Mouse (Mus musculus): ENCODE data around the gene Cdc42ep4.

DNA sequence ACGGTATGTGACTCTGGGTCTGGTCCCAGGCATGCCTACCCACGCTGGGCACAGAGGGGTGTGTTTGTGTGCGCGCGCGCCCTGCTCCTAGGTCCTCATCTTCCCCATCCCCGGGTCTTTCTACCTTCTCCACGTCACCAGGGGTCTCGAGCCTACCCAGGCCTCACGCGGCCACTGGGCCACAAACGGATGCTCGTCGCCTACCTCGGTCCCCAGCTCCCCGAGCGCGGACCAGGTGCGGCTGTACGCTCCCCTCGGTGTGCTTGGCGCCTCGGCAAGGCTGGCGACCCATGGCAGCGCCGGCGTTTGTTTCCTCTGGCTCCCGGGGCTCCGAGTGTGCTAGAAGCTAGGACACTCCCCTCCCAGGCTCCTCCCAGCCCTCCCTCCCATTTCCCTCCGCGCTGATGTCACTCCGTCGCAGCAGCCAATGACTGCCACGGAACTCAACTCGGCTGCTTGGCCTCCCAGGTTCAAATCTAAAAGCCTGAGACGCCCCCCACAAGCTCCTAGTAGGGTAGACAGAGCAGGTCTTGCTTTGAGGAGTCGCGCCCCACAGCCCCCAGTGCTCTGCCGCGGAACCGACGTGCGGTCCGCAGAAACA is at the start of gene Cdc42ep4:
- TF ChIP-seq POLR2A (IDR thresholded peaks at IDR 0.05; ENCODE audit: borderline replicate concordance, control insufficient read depth, low read depth, low read length) (peak; percentile 93), CTCF (IDR thresholded peaks at IDR 0.05; ENCODE audit: control insufficient read depth, insufficient read depth, low read length) (no peak)

All from bone marrow, adult 2 months (tissue).